In the genomic region with DNA sequence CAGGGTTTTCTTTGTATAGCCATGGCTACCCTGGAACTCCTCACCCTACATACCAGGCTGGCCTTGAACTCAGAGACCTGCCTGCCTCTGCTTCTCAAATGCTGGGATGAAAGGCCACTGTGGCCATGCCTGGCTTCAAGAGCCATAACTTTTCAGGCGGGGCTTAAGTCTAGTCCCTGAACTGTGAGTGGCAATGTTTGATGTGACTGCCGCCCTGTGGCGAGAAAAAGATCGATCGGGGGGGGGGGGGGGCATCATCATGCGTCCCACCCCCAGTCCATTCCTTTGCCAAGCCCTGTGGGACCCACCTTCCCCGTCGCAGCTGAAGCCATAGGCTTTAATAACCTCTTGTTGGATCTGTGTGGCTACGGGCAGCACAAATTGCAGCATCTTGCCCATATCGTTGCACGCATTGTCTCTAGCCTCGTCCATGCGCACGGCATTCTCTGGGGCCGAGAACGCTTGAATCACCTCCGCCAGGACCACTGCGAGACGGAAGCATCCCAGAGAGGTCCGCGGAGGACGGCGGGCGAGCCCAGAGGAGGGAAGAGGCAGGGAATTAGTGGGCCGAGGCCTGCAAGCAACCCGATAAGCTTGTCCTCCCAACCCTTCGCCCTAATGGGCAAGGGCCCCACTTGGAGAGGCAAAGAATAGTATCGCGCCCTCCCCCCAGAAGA, we compare ENCODE assay signal across 8 mouse cellular contexts. TPM values are rescaled to one million over a fixed set of nuclear protein-coding genes. Genes with fewer than 3 reads are reported as not detected.
DNase-seq lines count a peak whose midpoint lies in the region; ATAC-seq lines count a peak whose summit lies in the region.

No protein-coding gene starts in this region.

- no peaks in the 10 kb centered on the region for H3K27me3 ChIP-seq in forebrain, embryonic 12.5 days
- no peaks in the 10 kb centered on the region for H3K27me3 ChIP-seq in kidney, embryonic 14.5 days (ENCODE audit: control insufficient read depth, insufficient read depth, low read length)

- H3K27ac ChIP-seq in forebrain, embryonic 12.5 days = peak overlapping the region; percentile 100
- H3K27ac ChIP-seq in kidney, embryonic 14.5 days (ENCODE audit: low read depth, low read length) = peak overlapping the region; percentile 100

- peak overlapping the region; percentile 75 for H3K4me2 ChIP-seq in forebrain, embryonic 12.5 days
- H3K4me2 ChIP-seq in kidney, embryonic 14.5 days (replicated peaks; ENCODE audit: low read depth, low read length) = peak overlapping the region; percentile 75

- peaks cover 34% of the 10 kb centered on the region for H3K4me1 ChIP-seq in forebrain, embryonic 12.5 days
- peaks cover 31% of the 10 kb centered on the region for H3K4me1 ChIP-seq in kidney, embryonic 14.5 days (ENCODE audit: control insufficient read depth, insufficient read depth, low read length)

- WGBS in forebrain, embryonic 12.5 days = 1% methylated on average over 29 of the region's 29 CpGs
- under 1% methylated on average over 29 of the region's 29 CpGs for WGBS in kidney, embryonic 14.5 days

- peak; percentile 24 for ATAC-seq in forebrain, embryonic 12.5 days (ENCODE audit: low FRiP score)
- ATAC-seq in kidney, embryonic 14.5 days (ENCODE audit: low FRiP score, low TSS enrichment) = peak; percentile 30

- peak; percentile 69 for DNase-seq in adrenal gland, postnatal 10 days
- DNase-seq in adrenal gland, adult (ENCODE audit: inconsistent age in 2 of 2, low spot score in 1 of 2) = no peak
- peak; percentile 74 for DNase-seq in thymus, postnatal 0 days (ENCODE audit: low spot score)
- DNase-seq in thymus, postnatal 36 days = no peak
- DNase-seq in lung, postnatal 14 days = peak; percentile 49
- peak; percentile 57 for DNase-seq in skeletal muscle tissue, adult 2 months (ENCODE audit: low read depth, low spot score)

- no peaks in the 10 kb centered on the region for H3K9me3 ChIP-seq in forebrain, embryonic 12.5 days
- no peaks in the 10 kb centered on the region for H3K9me3 ChIP-seq in kidney, embryonic 14.5 days (ENCODE audit: control insufficient read depth, low read length)

- H3K4me3 ChIP-seq in forebrain, embryonic 12.5 days (replicated peaks) = peak overlapping the region; percentile 64
- peak overlapping the region; percentile 66 for H3K4me3 ChIP-seq in kidney, embryonic 14.5 days (ENCODE audit: low read length)

- H3K36me3 ChIP-seq in forebrain, embryonic 12.5 days (replicated peaks) = peaks cover 35% of the 10 kb centered on the region
- peaks cover 29% of the 10 kb centered on the region for H3K36me3 ChIP-seq in kidney, embryonic 14.5 days (ENCODE audit: control insufficient read depth, insufficient read depth, low read length)

- H3K9ac ChIP-seq in forebrain, embryonic 12.5 days = peak overlapping the region; percentile 87
- peak overlapping the region; percentile 82 for H3K9ac ChIP-seq in kidney, embryonic 14.5 days (ENCODE audit: low read depth, low read length)

RNA-seq across cellular contexts. Expression of gene Grcc10, which starts 0.8 kb away (rescaled TPM):
- total RNA-seq in adrenal gland, postnatal 10 days (2021) = 100 to 1,000 TPM; 321 to 324 TPM
- 541 and 549 TPM in 2 replicates for polyA plus RNA-seq in thymus, postnatal 0 days (2015; fragmentation: Nextera tagmentation; extraction: Ambion mirVana)
- 550 and 568 TPM in 2 replicates for polyA plus RNA-seq in forebrain, embryonic 12.5 days (2016; fragmentation: Nextera tagmentation; extraction: Ambion mirVana)
- 564 and 762 TPM in 2 replicates for polyA plus RNA-seq in kidney, embryonic 14.5 days (2014; fragmentation: Nextera tagmentation; extraction: Ambion mirVana)

RNA-seq across cellular contexts. Expression of gene Ptpn6, which starts 1.8 kb away (rescaled TPM):
- total RNA-seq in adrenal gland, postnatal 10 days (2021) = 10 to 100 TPM; 13.0 to 13.5 TPM
- polyA plus RNA-seq in thymus, postnatal 0 days (2015; fragmentation: Nextera tagmentation; extraction: Ambion mirVana) = 157 and 167 TPM in 2 replicates
- 5.4 and 6.1 TPM in 2 replicates for polyA plus RNA-seq in forebrain, embryonic 12.5 days (2016; fragmentation: Nextera tagmentation; extraction: Ambion mirVana)
- polyA plus RNA-seq in kidney, embryonic 14.5 days (2014; fragmentation: Nextera tagmentation; extraction: Ambion mirVana) = 10.0 and 12.9 TPM in 2 replicates

RNA-seq across cellular contexts. Expression of gene Gm45234, which starts 15.5 kb away (rescaled TPM):
- 1 to 10 TPM in 1 of 2 experiments, not detected in 1; 1.1 TPM for total RNA-seq in adrenal gland, postnatal 10 days (2021)
- not detected in 2 replicates for polyA plus RNA-seq in thymus, postnatal 0 days (2015; fragmentation: Nextera tagmentation; extraction: Ambion mirVana)
- not detected in 2 replicates for polyA plus RNA-seq in forebrain, embryonic 12.5 days (2016; fragmentation: Nextera tagmentation; extraction: Ambion mirVana)
- polyA plus RNA-seq in kidney, embryonic 14.5 days (2014; fragmentation: Nextera tagmentation; extraction: Ambion mirVana) = not detected in 2 replicates

RNA-seq across cellular contexts. Expression of gene Atn1, which starts 16.0 kb away (rescaled TPM):
- total RNA-seq in adrenal gland, postnatal 10 days (2021) = 10 to 100 TPM; 64.0 to 71.5 TPM
- 4.5 and 4.7 TPM in 2 replicates for polyA plus RNA-seq in thymus, postnatal 0 days (2015; fragmentation: Nextera tagmentation; extraction: Ambion mirVana)
- 17.6 and 19.2 TPM in 2 replicates for polyA plus RNA-seq in forebrain, embryonic 12.5 days (2016; fragmentation: Nextera tagmentation; extraction: Ambion mirVana)
- 17.5 and 17.7 TPM in 2 replicates for polyA plus RNA-seq in kidney, embryonic 14.5 days (2014; fragmentation: Nextera tagmentation; extraction: Ambion mirVana)

RNA-seq across cellular contexts. Expression of gene Phb2, which starts 28.2 kb away (rescaled TPM):
- total RNA-seq in adrenal gland, postnatal 10 days (2021) = 100 to 1,000 TPM; 452 to 487 TPM
- polyA plus RNA-seq in thymus, postnatal 0 days (2015; fragmentation: Nextera tagmentation; extraction: Ambion mirVana) = 321 and 329 TPM in 2 replicates
- 330 and 338 TPM in 2 replicates for polyA plus RNA-seq in forebrain, embryonic 12.5 days (2016; fragmentation: Nextera tagmentation; extraction: Ambion mirVana)
- 341 and 402 TPM in 2 replicates for polyA plus RNA-seq in kidney, embryonic 14.5 days (2014; fragmentation: Nextera tagmentation; extraction: Ambion mirVana)

Comparison
In these comparisons a context has a peak if more than half of its experiments do, and no peak if none do; other contexts are left out.
1. DNase-seq: peak in adrenal gland, postnatal 10 days (single experiment), thymus, postnatal 0 days (single experiment), lung, postnatal 14 days (single experiment) and skeletal muscle tissue, adult 2 months (single experiment); none in adrenal gland, adult (0 of 2) and thymus, postnatal 36 days (0 of 2).
2. RNA of gene Ptpn6, which starts 1.8 kb away (polyA plus RNA-seq): 157 to 167 TPM in thymus, postnatal 0 days; 10.0 to 12.9 TPM in kidney, embryonic 14.5 days and 5.4 to 6.1 TPM in forebrain, embryonic 12.5 days; every median in the first group is over 10 times any median in the second.